Mouse (Mus musculus) MEL (cell line): ENCODE measurements around the gene Bcr. TPM values are rescaled to one million over a fixed set of nuclear protein-coding genes. Genes with fewer than 3 reads are reported as not detected.

Source experiments
- DNase-seq: peaks from one replicate; pipeline ENCODE4 v3.0.0; 2011; ENCODE audit warnings: low read depth, low spot score
- H3K27ac ChIP-seq: 2 replicates; pipeline ENCODE4 v1.5.1; 2012; ENCODE audit warnings: low read depth, mild to moderate bottlenecking, control low read depth, low read length, moderate library complexity; ENCODE audit not compliant: control insufficient read depth
- H3K27me3 ChIP-seq, 2 experiments: fragments of 150-350 bp in 1 of 2; sonication (generic) in 1 of 2; 2 replicates each; pipeline ENCODE4 v1.6.1; 2012; ENCODE audit warnings: low read length in 2 of 2, mild to moderate bottlenecking in 2 of 2, improper control_type of control experiment in 1 of 2, moderate library complexity in 1 of 2; ENCODE audit not compliant: insufficient read depth in 2 of 2, control insufficient read depth in 1 of 2
- H3K36me3 ChIP-seq, 2 experiments: 2 replicates each; pipeline ENCODE4 v1.6.1; 2012 to 2014; ENCODE audit warnings: low read length in 2 of 2, improper control_type of control experiment in 1 of 2, inconsistent platforms in 1 of 2, mild to moderate bottlenecking in 1 of 2; ENCODE audit not compliant: insufficient read depth in 2 of 2, control insufficient read depth in 1 of 2
- H3K4me1 ChIP-seq, 2 experiments: fragments of 150-350 bp in 1 of 2; sonication (generic) in 1 of 2; 2 replicates each; pipeline ENCODE4 v1.6.1; 2012; ENCODE audit warnings: low read length in 2 of 2, improper control_type of control experiment in 1 of 2, mild to moderate bottlenecking in 1 of 2; ENCODE audit not compliant: insufficient read depth in 2 of 2, control insufficient read depth in 1 of 2
- H3K4me3 ChIP-seq, 2 experiments: fragments of 150-350 bp in 1 of 2; sonication (generic) in 1 of 2; 2 replicates each; pipeline ENCODE4 v1.5.1; 2012; ENCODE audit warnings: low read depth in 2 of 2, low read length in 2 of 2, mild to moderate bottlenecking in 2 of 2, moderate library complexity in 2 of 2, control low read depth in 1 of 2, improper control_type of control experiment in 1 of 2; ENCODE audit not compliant: control insufficient read depth in 1 of 2, insufficient read depth in 1 of 2
- H3K79me2 ChIP-seq: 2 replicates; pipeline ENCODE4 v1.6.1; 2012; ENCODE audit warnings: mild to moderate bottlenecking, low read length, moderate library complexity; ENCODE audit not compliant: control insufficient read depth, poor library complexity, insufficient read depth
- H3K9ac ChIP-seq: 2 replicates; pipeline ENCODE4 v1.6.1; 2012; ENCODE audit warnings: low read depth, mild to moderate bottlenecking, control low read depth, low read length, moderate library complexity; ENCODE audit not compliant: control insufficient read depth, poor library complexity, severe bottlenecking
- H3K9me3 ChIP-seq: fragments of 150-350 bp; sonication (generic); replicated peaks from 2 replicates; pipeline ENCODE4 v1.6.1; 2012; ENCODE audit warnings: mild to moderate bottlenecking, low read length, improper control_type of control experiment, moderate library complexity; ENCODE audit not compliant: insufficient read depth
- CHD1 ChIP-seq: IDR thresholded peaks from 2 replicates; pipeline ENCODE4 v1.6.1; 2012; ENCODE audit warnings: low read depth, mild to moderate bottlenecking, inconsistent platforms, low read length, improper control_type of control experiment
- CHD2 ChIP-seq: IDR thresholded peaks from 2 replicates; pipeline ENCODE4 v1.6.1; 2011; ENCODE audit warnings: low read length, improper control_type of control experiment
- E2F4 ChIP-seq: IDR thresholded peaks from 2 replicates; pipeline ENCODE4 v1.6.1; 2011; ENCODE audit warnings: low read depth, low read length, improper control_type of control experiment, borderline replicate concordance
- EP300 ChIP-seq, 2 experiments: IDR thresholded peaks; 2 replicates each; pipeline ENCODE4 v1.6.1; 2011; ENCODE audit warnings: improper control_type of control experiment in 2 of 2, low read length in 2 of 2, low read depth in 1 of 2, mild to moderate bottlenecking in 1 of 2
- ETS1 ChIP-seq: IDR thresholded peaks from 2 replicates; pipeline ENCODE4 v1.6.1; 2012; ENCODE audit warnings: low read depth, mild to moderate bottlenecking, inconsistent platforms, low read length, improper control_type of control experiment, moderate library complexity
- KAT2A ChIP-seq: conservative IDR thresholded peaks from 2 replicates; pipeline ENCODE4 v1.6.1; 2012; ENCODE audit warnings: low read depth, low read length, improper control_type of control experiment, inconsistent platforms
- MAFK ChIP-seq: IDR thresholded peaks from 2 replicates; pipeline ENCODE4 v1.6.1; 2011; ENCODE audit warnings: low read depth, mild to moderate bottlenecking, low read length, improper control_type of control experiment, borderline replicate concordance
- MEF2A ChIP-seq: IDR thresholded peaks from 2 replicates; pipeline ENCODE4 v1.6.1; 2014; ENCODE audit warnings: low read depth, mild to moderate bottlenecking, inconsistent platforms, low read length, improper control_type of control experiment; ENCODE audit not compliant: poor library complexity, insufficient replicate concordance, severe bottlenecking; ENCODE audit errors: extremely low read depth
- NRF1 ChIP-seq: IDR thresholded peaks from 2 replicates; pipeline ENCODE4 v1.6.1; 2014; ENCODE audit warnings: low read depth, mild to moderate bottlenecking, inconsistent platforms, low read length, improper control_type of control experiment, moderate library complexity; ENCODE audit not compliant: poor library complexity, insufficient read depth, severe bottlenecking
- POLR2A ChIP-seq, 2 experiments: IDR thresholded peaks; 2 replicates each; pipeline ENCODE4 v1.6.1; 2011 to 2012; ENCODE audit warnings: low read length in 2 of 2, mild to moderate bottlenecking in 2 of 2, control low read depth in 1 of 2, improper control_type of control experiment in 1 of 2, low read depth in 1 of 2, moderate library complexity in 1 of 2; ENCODE audit not compliant: control insufficient read depth in 1 of 2, insufficient read depth in 1 of 2, poor library complexity in 1 of 2
- SMC3 ChIP-seq: IDR thresholded peaks from 2 replicates; pipeline ENCODE4 v1.6.1; 2011; ENCODE audit warnings: low read depth, low read length, improper control_type of control experiment
- USF1 ChIP-seq: IDR thresholded peaks from 2 replicates; pipeline ENCODE4 v1.6.1; 2014; ENCODE audit warnings: low read depth, mild to moderate bottlenecking, inconsistent platforms, low read length, improper control_type of control experiment, moderate library complexity
- ZKSCAN1 ChIP-seq: IDR thresholded peaks from 2 replicates; pipeline ENCODE4 v1.6.1; 2012; ENCODE audit warnings: low read depth, mild to moderate bottlenecking, inconsistent platforms, low read length, improper control_type of control experiment, moderate library complexity
- polyA plus RNA-seq, 2 experiments: library from polyadenylated mRNA; stranded (reverse) in 1 of 2; unstranded in 1 of 2; fragments of >175 nt in 1 of 2; fragments of >200 nt in 1 of 2; gene quantifications; 2 replicates each; pipeline versions ENCODE4 v1.2.1 to v1.2.4; 2012; ENCODE audit warnings: low replicate concordance in 2 of 2, low read depth in 1 of 2; ENCODE audit not compliant: insufficient read length in 2 of 2, insufficient read depth in 1 of 2, missing spikeins in 1 of 2
- total RNA-seq: library from RNA; depleted of rRNA; stranded (reverse); fragments of 300-350 nt; gene quantifications from 2 replicates; pipeline ENCODE4 v1.2.3, GENCODE M21; 2012

The Bcr gene
- total and polyA plus RNA-seq, 3 experiments, result not detected

DNA sequence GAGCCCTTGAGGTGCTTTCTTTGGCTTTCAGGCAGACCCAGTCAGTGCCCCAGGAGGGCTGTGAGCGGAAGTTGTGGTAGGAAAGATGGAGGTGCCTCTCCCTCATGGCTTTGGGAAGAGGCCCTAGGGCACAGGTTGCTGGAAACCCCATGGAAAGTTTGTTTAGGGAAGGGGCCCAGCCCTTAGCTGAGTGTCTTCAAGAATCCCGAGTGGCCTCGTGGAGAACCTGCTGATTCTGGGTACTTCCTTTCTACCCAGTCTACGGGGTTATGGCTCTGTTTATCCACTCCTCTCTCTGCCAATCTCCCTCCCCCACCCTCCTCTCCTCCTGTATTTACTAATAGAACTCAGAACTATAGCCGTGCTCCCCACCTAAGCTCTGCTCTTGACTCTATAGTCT, 15.3 kb downstream of the Bcr start:
- no peak for DNase-seq
- Histone ChIP-seq H3K27ac (no peak overlapping the region), H3K36me3 (no peaks in the 10 kb centered on the region), H3K4me1 (no peaks in the 10 kb centered on the region), H3K4me3 (no peak overlapping the region), H3K9ac (no peak overlapping the region), H3K9me3 (no peaks in the 10 kb centered on the region), H3K79me2 (no peaks in the 10 kb centered on the region), H3K27me3 (no peaks in the 10 kb centered on the region)
- TF ChIP-seq KAT2A, result no peak

- Histone ChIP-seq H3K79me2 (no peaks in the 10 kb centered on the region), H3K9me3 (no peaks in the 10 kb centered on the region), H3K4me1 (no peaks in the 10 kb centered on the region), H3K9ac (no peak overlapping the region), H3K27ac (no peak overlapping the region), H3K27me3 (no peaks in the 10 kb centered on the region), H3K4me3 (no peak overlapping the region), H3K36me3 (no peaks in the 10 kb centered on the region)
- no peak for TF ChIP-seq USF1
- no peak for TF ChIP-seq MAFK
- TF ChIP-seq EP300 (IDR thresholded peaks at IDR 0.05; ENCODE audit: low read depth in 1 of 2, low read length in 2 of 2), result no peak
- no peak for TF ChIP-seq KAT2A
- TF ChIP-seq SMC3, result no peak
- no peak for TF ChIP-seq CHD2
- TF ChIP-seq ETS1, result no peak
- TF ChIP-seq NRF1, result no peak
- no peak for TF ChIP-seq E2F4
- no peak for TF ChIP-seq MEF2A
- no peak for TF ChIP-seq ZKSCAN1
- TF ChIP-seq POLR2A (IDR thresholded peaks at IDR 0.05; ENCODE audit: control insufficient read depth in 1 of 2, insufficient read depth in 1 of 2, low read depth in 1 of 2, low read length in 2 of 2, poor library complexity in 1 of 2), result no peak
- TF ChIP-seq CHD1, result no peak
- no peak for DNase-seq
Observed at GRCm38 (mm10) chr10:75078174-75079128, 18.1 kb downstream of the Bcr start.
